Mouse (Mus musculus): ENCODE data around the gene Wars2.

Gene Wars2

GRCm38 (mm10) chr3:99249551-99249870 is 108.6 kb downstream of the Wars2 start:
- DNase-seq, result no peak

- no peak for DNase-seq
Measured at GRCm38 (mm10) chr3:99249906-99250305, 109.0 kb downstream of the Wars2 start.

- no peak for DNase-seq
Measured at GRCm38 (mm10) chr3:99251271-99252165, 110.7 kb downstream of the Wars2 start.

- DNase-seq, result no peak
Measured at GRCm38 (mm10) chr3:99252461-99253091, 111.7 kb downstream of the Wars2 start.

GRCm38 (mm10) chr3:99253092-99253488 is 112.2 kb downstream of the Wars2 start:
- no peak for DNase-seq

GRCm38 (mm10) chr3:99253497-99254451 is 112.9 kb downstream of the Wars2 start:
- no peak for DNase-seq

GRCm38 (mm10) chr3:99254559-99255151 is 113.8 kb downstream of the Wars2 start:
- no peak for DNase-seq

GRCm38 (mm10) chr3:99255411-99256365 is 114.8 kb downstream of the Wars2 start:
- DNase-seq, result no peak

- DNase-seq, result no peak
Measured at GRCm38 (mm10) chr3:99256366-99256750, 115.5 kb downstream of the Wars2 start.

GRCm38 (mm10) chr3:99256766-99257165 is 115.9 kb downstream of the Wars2 start:
- no peak for DNase-seq

- DNase-seq, result no peak
Measured at GRCm38 (mm10) chr3:99257586-99258577, 117.0 kb downstream of the Wars2 start.

GRCm38 (mm10) chr3:99259741-99260270 is 118.9 kb downstream of the Wars2 start:
- DNase-seq, result no peak

- DNase-seq, result no peak
Measured at GRCm38 (mm10) chr3:99260395-99260794, 119.5 kb downstream of the Wars2 start.

- no peak for DNase-seq
Measured at GRCm38 (mm10) chr3:99261371-99261791, 120.5 kb downstream of the Wars2 start.

- DNase-seq, result no peak
Measured at GRCm38 (mm10) chr3:99261986-99262385, 121.1 kb downstream of the Wars2 start.

GRCm38 (mm10) chr3:99263471-99263903 is 122.6 kb downstream of the Wars2 start:
- DNase-seq, result no peak

- no peak for DNase-seq
Measured at GRCm38 (mm10) chr3:99264695-99265094, 123.8 kb downstream of the Wars2 start.

- DNase-seq, result no peak
Measured at GRCm38 (mm10) chr3:99266752-99267303, 126.0 kb downstream of the Wars2 start.

- DNase-seq, result no peak
Measured at GRCm38 (mm10) chr3:99277973-99278580, 137.2 kb downstream of the Wars2 start.
